10 mouse cellular contexts compared by ENCODE assay signal in the genomic region with DNA sequence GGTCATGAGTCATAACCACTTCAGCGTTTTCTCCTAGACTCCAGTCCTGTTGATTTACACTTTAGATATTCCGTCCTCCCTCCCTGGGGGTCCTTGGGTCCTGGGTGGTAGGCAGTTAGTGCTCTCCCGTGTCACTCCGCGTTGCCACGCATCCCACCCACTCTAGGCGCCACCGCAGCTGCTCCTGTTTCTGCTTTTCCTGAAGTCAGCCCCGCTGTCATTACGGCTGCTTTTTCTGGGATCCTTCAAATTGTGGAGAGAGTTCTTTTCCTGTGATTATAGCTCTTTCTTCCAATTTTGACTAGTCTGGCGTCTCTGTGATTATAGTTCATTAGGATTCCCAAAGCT. TPM values are rescaled to one million over a fixed set of nuclear protein-coding genes. Genes with fewer than 3 reads are reported as not detected.
DNase-seq lines count a peak whose midpoint lies in the region; ATAC-seq and TF ChIP-seq lines count a peak whose summit lies in the region.
"Had no signal": no experiment of that assay in that cellular context is flagged by ENCODE, and none has a peak within 500 bp of the region (broad histone marks: within the 10 kb centered on the region; RNA-seq: fewer than 3 reads in every experiment).

No protein-coding gene starts in this region.

- TF ChIP-seq EP300 in heart, postnatal 0 days (IDR thresholded peaks at IDR 0.05; ENCODE audit: low read depth): no peak

- no peak for ATAC-seq in heart, embryonic 13.5 days (ENCODE audit: extremely low read depth, insufficient number of reproducible peaks, low FRiP score, low TSS enrichment)
- no peak for ATAC-seq in lung, embryonic 14.5 days (ENCODE audit: insufficient read depth)
- no peak for ATAC-seq in heart, postnatal 0 days (ENCODE audit: insufficient read depth, low read depth)

- WGBS in heart, embryonic 13.5 days: 72% methylated on average over 11 of the region's 11 CpGs
- WGBS in lung, embryonic 14.5 days: 70% methylated on average over 11 of the region's 11 CpGs
- 77% methylated on average over 11 of the region's 11 CpGs for WGBS in lung, adult 2 months
- 77% methylated on average over 11 of the region's 11 CpGs for WGBS in heart, postnatal 0 days
- WGBS in small intestine, adult 2 months: 86% methylated on average over 11 of the region's 11 CpGs

- H3K36me3 ChIP-seq in heart, embryonic 13.5 days: no peaks in the 10 kb centered on the region
- no peaks in the 10 kb centered on the region for H3K36me3 ChIP-seq in lung, embryonic 14.5 days (ENCODE audit: insufficient read depth)
- H3K36me3 ChIP-seq in heart, postnatal 0 days (replicated peaks; ENCODE audit: control insufficient read depth, insufficient read depth, low read length): no peaks in the 10 kb centered on the region
- H3K36me3 ChIP-seq in small intestine, adult 2 months (ENCODE audit: control insufficient read depth, insufficient read depth, low read length): no peaks in the 10 kb centered on the region

- H3K9me3 ChIP-seq in heart, embryonic 13.5 days: peaks cover 2% of the 10 kb centered on the region; the same call in 1 of the 2 replicates
- H3K9me3 ChIP-seq in lung, embryonic 14.5 days (ENCODE audit: low read depth, low read length): no peaks in the 10 kb centered on the region
- no peaks in the 10 kb centered on the region for H3K9me3 ChIP-seq in heart, postnatal 0 days (replicated peaks; ENCODE audit: control insufficient read depth, low read length)

- H3K27ac ChIP-seq in heart, embryonic 13.5 days (replicated peaks): peak overlapping the region; percentile 87
- peak overlapping the region; percentile 90 for H3K27ac ChIP-seq in lung, embryonic 14.5 days (ENCODE audit: low read depth)
- H3K27ac ChIP-seq in heart, postnatal 0 days (ENCODE audit: low read depth): peak overlapping the region; percentile 46; the same call in 1 of the 2 replicates
- H3K27ac ChIP-seq in small intestine, adult 2 months (ENCODE audit: insufficient read depth, low read depth, low read length): peak overlapping the region; percentile 70; the same call in 1 of the 2 replicates
- H3K27ac ChIP-seq: hindbrain, embryonic 14.5 days had no signal

- intact Hi-C loops in left cerebral cortex, postnatal 36 days (cut with DNase I): no loop called here

- H3K4me2 ChIP-seq in heart, embryonic 13.5 days: no peak overlapping the region
- peak overlapping the region; percentile 59; the same call in 1 of the 2 replicates for H3K4me2 ChIP-seq in lung, embryonic 14.5 days
- H3K4me2 ChIP-seq in heart, postnatal 0 days (ENCODE audit: low read depth, low read length): no peak overlapping the region
- H3K4me2 ChIP-seq: hindbrain, embryonic 14.5 days had no signal

- no peak overlapping the region for H3K9ac ChIP-seq in heart, embryonic 13.5 days
- H3K9ac ChIP-seq in lung, embryonic 14.5 days: no peak overlapping the region
- H3K9ac ChIP-seq in heart, postnatal 0 days (replicated peaks; ENCODE audit: low read depth, low read length): no peak overlapping the region
- H3K9ac ChIP-seq: hindbrain, embryonic 14.5 days had no signal

- TF ChIP-seq POLR2A in lung, adult 2 months (IDR thresholded peaks at IDR 0.05; ENCODE audit: borderline replicate concordance, extremely low read depth, low read depth, low read length): no peak
- no peak for TF ChIP-seq POLR2A in small intestine, adult 2 months (IDR thresholded peaks at IDR 0.05; ENCODE audit: low read depth, low read length)

- peaks cover 50% of the 10 kb centered on the region for H3K4me1 ChIP-seq in heart, embryonic 13.5 days
- peaks cover 17% of the 10 kb centered on the region for H3K4me1 ChIP-seq in lung, embryonic 14.5 days (ENCODE audit: insufficient read depth)
- peaks cover 10% of the 10 kb centered on the region for H3K4me1 ChIP-seq in lung, adult 2 months (ENCODE audit: control insufficient read depth, insufficient read depth, low read length)
- H3K4me1 ChIP-seq in heart, postnatal 0 days (ENCODE audit: control insufficient read depth, insufficient read depth): peaks cover 6% of the 10 kb centered on the region; the same call in 1 of the 2 replicates
- peaks cover 21% of the 10 kb centered on the region for H3K4me1 ChIP-seq in small intestine, adult 2 months (ENCODE audit: control insufficient read depth, insufficient read depth, insufficient read length, low read length)

- H3K27me3 ChIP-seq in heart, embryonic 13.5 days (replicated peaks): no peaks in the 10 kb centered on the region
- no peaks in the 10 kb centered on the region for H3K27me3 ChIP-seq in lung, embryonic 14.5 days (ENCODE audit: insufficient read depth, low read length)
- no peaks in the 10 kb centered on the region for H3K27me3 ChIP-seq in heart, postnatal 0 days (ENCODE audit: control insufficient read depth, insufficient read depth, low read length)
- no peaks in the 10 kb centered on the region for H3K27me3 ChIP-seq in small intestine, adult 2 months (ENCODE audit: control insufficient read depth, insufficient read depth, low read length)
- H3K27me3 ChIP-seq: CH12.LX had no signal

- no peak for DNase-seq in heart, adult 8-10 months (ENCODE audit: low spot score)
- DNase-seq in lung, embryonic 14.5 days: no peak
- no peak for DNase-seq in lung, adult 2 months
- no peak for DNase-seq in heart, postnatal 0 days (ENCODE audit: low spot score)
- DNase-seq in left cerebral cortex, postnatal 36 days (ENCODE audit: low spot score in 2 of 2): no peak
- DNase-seq: cerebellum, postnatal 25 days had no signal

- H3K4me3 ChIP-seq in heart, embryonic 13.5 days: no peak overlapping the region
- no peak overlapping the region for H3K4me3 ChIP-seq in lung, embryonic 14.5 days (ENCODE audit: low read depth, low read length)
- no peak overlapping the region for H3K4me3 ChIP-seq in lung, adult 2 months (replicated peaks; ENCODE audit: extremely low read depth, low read depth, low read length)
- H3K4me3 ChIP-seq in heart, postnatal 0 days (ENCODE audit: low read depth, low read length): no peak overlapping the region
- no peak overlapping the region for H3K4me3 ChIP-seq in small intestine, adult 2 months (ENCODE audit: low read depth, low read length)

- no peak for TF ChIP-seq CTCF in lung, embryonic 14.5 days (IDR thresholded peaks at IDR 0.05; ENCODE audit: low read depth)
- TF ChIP-seq CTCF in lung, adult 2 months (IDR thresholded peaks at IDR 0.05; ENCODE audit: insufficient read depth, low read length): no peak
- TF ChIP-seq CTCF in heart, postnatal 0 days (IDR thresholded peaks at IDR 0.05; ENCODE audit: low read depth): no peak
- no peak for TF ChIP-seq CTCF in small intestine, adult 2 months (IDR thresholded peaks at IDR 0.05; ENCODE audit: extremely low read depth, insufficient read length, insufficient replicate concordance, low read depth, low read length)

RNA-seq across cellular contexts. Expression of gene Eml4, which starts 26.5 kb away (rescaled TPM):
- 14.4 and 15.4 TPM in 2 replicates for polyA plus RNA-seq in heart, embryonic 13.5 days (2015; fragmentation: Nextera tagmentation; extraction: Ambion mirVana)
- 1 to 10 TPM; 3.3 to 5.0 (median 4.0) TPM for total RNA-seq in heart, adult 8-10 months (2022)
- polyA plus RNA-seq in lung, embryonic 14.5 days (2014; fragmentation: Nextera tagmentation; extraction: Ambion mirVana): 51.4 and 55.3 TPM in 2 replicates
- polyA plus RNA-seq in lung, adult 2 months (2012; rRNA removed): 6.9 and 10.6 TPM in 2 replicates
- total RNA-seq in heart, postnatal 0 days (2014; rRNA removed; ENCODE audit: low replicate concordance): 11.6 and 15.6 TPM in 2 replicates
- polyA plus RNA-seq in heart, postnatal 0 days (2015; fragmentation: Nextera tagmentation; extraction: Ambion mirVana): 4.5 and 5.0 TPM in 2 replicates
- polyA plus RNA-seq in small intestine, adult 2 months (2012; rRNA removed): 3.2 and 8.9 TPM in 2 replicates
- 10 to 100 TPM; 20.2 to 23.1 TPM for total RNA-seq in left cerebral cortex, postnatal 36 days (2021)
